Mouse (Mus musculus) T-helper 2 cell (primary cell): ENCODE measurements around the gene Arhgap40.

Experiments
- in situ Hi-C: fragments of 300-600 bp; cut with MboI, MseI; formaldehyde crosslinking; loops from one replicate; pipeline ENCODE4 v1.15.1; 2025; ENCODE audit warnings: high pct_unique_total_duplicates

Gene Arhgap40

DNA sequence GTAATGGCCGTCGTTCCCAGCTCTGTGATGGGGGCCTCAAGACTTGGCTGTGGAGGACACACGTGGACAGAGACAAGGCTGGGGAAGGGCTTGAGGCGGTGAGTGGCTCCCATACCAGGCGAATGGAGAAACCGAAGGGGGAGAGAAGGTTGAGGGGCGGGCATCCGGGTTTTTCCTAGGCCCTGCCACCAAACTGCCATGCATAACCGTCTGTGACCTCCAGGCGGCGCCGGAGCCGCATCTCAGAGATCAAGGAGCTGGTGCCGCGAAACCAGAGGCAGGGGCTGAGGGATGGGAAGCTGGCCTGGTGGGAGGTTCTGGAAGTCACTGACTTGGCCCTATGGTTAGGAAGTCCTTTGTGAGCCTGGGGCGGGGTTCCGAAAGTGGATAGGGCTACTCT, 34.2 kb downstream of the Arhgap40 start:
- in situ Hi-C loops = loop anchor here (25.0 kb wide), 1 partner anchor 316 kb away; no protein-coding TSS in a partner anchor

DNA sequence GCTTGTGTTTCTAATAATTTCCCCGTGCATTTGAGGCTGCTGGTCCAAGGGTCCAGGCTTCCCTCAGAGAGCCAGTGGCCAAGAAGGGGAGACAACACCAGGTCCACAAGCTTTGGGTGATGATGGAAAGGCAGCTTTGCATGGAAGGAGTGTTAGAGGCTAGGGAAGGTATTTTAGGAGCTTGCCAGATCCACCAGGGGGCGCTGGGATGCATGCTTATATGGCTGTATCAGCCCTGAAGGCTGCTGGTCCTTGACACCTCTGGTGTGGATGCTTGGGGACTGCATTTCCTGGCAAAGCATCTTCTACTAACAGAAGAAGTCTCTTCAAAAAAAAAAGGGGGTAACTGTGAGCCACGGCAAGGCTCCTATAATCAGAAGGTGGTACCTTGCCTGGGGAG, 37.5 kb downstream of the Arhgap40 start:
- in situ Hi-C loops = no loop called here

DNA sequence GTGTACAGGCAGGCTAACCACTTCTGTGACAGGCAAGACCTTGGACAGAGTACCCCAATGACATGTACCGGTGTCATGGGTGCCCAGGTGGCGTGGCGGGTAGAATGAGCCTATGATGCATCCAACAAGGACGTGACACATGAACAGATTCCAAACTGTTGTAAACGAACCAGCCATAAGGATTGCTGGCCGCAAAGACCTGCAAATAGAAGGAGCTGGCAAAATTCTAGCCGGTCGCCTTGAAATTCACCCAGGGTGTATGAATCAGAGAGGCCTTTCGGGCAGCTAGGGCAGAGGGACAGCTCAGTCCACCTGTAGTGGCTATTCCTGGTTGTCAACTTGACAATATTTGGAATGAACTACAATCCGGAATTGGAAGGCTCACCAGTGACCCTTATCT, 41.8 kb downstream of the Arhgap40 start:
- in situ Hi-C loops = no loop called here

DNA sequence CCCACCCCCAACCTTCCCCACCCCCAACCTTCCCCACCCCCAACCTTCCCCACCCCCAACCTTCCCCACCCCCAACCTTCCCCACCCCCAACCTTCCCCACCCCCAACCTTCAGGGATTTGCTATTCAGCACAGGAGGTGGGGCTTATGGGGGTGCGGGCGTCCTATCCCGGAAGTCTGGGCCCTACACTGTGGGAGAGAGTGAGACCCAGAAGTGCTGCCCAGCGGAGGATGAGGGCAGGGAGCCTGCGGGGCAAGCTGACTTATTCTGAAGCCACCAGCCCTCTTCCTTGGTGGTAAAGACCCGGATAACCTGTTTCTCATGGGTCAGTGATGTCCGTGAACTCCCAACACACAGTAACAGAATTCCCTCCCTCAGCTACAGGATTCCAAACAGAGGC, 42.7 kb downstream of the Arhgap40 start:
- in situ Hi-C loops = no loop called here

DNA sequence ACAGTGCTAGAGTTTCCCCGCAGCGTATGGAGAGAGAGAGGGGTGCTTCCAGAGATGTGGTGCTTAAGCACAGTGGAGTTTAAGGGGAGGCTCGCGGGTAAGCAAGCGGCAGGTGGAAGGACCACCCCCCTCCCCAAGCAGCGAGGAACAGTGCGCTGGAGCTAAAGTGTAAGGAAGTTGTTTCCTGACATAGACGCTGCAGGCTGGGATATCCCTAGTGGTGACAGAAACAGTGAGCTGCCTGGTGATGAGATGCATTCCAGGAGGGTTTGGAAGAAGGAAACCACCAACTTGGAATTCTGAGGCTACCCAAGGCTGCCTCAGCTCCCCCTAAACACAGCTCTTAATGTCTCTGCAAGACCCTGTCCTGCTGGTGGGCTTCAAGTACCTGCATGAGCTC, 43.2 kb downstream of the Arhgap40 start:
- in situ Hi-C loops = no loop called here

DNA sequence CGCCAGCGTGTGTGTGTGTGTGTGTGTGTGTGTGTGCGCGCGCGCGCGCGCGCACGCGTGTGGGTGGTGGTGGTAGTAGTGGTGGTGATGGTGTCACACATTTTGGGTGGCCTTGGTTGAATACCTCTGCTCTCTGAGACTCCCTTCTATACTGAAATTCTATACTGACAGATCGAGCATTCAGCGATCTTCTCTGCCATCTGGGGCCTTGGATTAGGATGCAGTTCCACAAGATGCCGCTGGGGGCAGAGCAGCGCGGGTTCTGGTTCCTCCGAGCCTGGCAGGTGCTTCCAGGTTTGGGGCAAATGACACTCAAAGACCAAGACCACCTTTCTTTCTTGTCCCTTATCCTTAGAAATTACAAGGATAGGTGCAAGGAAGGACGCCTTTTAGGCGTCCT, 43.6 kb downstream of the Arhgap40 start:
- in situ Hi-C loops = no loop called here

DNA sequence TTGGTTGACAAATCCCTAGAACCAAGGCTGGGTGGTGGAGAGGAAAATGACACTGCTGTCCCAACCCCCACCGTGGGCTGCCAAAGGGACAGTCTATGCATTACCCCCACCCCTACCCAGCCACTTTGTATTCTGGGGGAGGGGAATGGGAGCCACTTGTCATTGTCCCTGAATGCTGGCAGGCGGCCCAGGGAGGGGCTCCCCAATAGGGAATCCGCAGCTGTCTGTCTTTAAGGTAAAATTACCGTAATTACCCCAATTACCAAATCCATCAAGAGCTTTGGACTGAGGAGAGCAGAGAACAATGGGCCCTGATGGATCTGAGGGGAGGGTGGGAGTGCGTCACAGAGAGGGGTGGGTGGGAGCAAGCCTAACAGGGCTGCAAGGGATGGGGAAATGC, 44.2 kb downstream of the Arhgap40 start:
- in situ Hi-C loops = no loop called here

DNA sequence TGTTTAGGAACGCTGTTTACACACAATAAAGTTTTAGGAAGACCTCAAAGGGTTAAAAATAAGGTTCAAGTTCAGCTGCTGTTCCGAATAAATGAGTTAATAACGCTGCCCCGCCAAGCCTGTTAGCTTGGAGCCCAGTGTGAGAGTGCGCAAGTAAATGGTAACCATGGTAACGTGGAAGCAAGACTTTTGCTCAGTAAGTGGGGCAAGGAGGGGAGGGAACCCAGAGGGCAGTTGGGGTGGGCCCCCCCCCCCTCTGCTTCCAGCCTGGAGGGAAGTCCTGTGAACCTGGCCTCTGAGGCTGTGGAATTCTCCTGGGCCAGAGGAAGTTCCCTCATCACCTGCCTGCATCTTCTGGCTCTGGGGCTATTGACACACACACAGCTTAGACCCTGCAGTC, 47.3 kb downstream of the Arhgap40 start:
- in situ Hi-C loops = no loop called here

DNA sequence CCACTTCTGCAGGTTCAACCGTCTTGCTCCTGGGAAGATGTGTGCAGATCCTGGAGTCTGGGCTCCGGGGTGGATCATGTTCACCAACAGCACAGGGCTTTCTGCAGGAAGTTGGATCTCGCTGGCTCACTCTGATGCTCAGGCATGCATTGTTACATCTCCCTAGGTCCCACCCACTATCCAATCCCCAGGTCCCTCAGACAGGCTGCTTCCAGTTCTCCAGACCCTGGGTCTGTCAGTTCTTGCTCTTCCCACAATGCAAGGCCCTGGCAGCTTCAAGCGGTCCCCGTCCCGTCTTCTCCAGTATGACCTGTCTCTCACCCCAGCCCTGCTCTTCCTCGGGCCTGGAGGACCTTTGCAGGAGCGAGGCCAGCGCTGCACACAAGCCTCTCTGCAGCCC, 48.2 kb downstream of the Arhgap40 start:
- in situ Hi-C loops = no loop called here

DNA sequence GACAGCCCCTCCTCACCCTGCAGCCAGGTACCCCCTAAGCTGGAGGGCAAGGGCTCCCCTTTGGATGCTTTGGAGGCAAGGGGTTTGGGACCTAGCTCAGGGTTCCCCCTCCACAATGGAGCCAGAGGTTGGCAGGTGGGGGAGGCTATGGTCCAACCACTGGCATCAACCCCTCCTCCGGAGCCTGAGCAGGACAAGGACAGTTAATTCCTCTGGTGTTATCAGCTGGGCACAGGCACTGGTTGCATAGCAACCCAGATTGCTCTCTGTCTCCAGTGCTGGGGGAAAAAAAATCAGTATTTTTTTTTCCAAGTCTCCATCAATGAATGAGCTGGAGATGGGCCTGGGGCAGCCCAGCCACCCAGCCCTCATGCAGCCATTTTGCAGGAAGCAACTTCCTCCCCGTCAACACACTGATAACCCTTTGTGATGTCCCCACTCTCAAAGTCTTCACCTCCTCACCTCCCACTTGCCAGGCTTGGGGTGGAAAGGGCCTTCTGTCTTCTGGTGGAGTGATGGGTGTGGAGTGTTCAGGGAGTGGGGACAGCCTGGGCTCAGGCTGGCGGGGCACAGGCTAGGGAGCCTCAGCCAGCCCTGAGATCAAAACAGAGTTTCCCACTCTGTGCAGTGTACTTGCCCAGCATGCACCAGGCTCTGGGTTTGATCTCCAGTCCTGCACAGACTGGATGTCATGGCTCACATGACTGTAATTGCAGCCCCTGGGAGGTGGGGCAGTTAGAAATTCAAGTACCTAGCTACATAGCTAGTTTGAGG, 49.0 kb downstream of the Arhgap40 start:
- in situ Hi-C loops = no loop called here

DNA sequence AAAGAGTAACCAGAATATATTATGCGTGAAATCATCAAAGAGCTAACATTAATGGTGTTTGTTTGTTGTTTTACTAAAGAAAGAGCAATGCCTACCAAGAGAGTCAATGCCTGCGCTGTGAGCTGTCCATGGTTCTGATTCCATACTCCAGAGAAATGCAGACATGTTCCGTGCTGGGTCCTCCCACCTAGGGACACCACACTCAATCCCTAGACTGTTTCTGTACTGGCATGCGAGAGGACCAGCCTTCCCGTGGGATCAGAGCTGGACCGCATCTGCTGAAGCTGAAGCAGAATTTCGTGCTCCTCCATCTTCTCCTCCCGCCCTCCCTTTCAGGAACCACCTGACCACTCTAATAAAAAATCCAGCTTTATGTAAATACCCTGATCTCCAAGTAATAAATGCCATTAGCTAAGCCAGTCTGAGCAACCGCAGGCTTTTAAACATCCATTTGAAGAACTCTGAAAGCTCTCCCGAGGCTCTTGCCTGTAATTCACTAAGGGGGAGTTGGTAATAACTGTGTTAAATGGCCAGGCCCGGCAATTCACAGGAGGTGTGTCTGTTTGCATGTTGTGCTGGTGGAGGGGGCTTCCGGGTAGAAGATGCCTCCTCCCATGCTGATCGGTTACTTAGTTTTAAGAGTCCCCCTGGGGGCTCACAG, 58.0 kb downstream of the Arhgap40 start:
- in situ Hi-C loops = no loop called here

DNA sequence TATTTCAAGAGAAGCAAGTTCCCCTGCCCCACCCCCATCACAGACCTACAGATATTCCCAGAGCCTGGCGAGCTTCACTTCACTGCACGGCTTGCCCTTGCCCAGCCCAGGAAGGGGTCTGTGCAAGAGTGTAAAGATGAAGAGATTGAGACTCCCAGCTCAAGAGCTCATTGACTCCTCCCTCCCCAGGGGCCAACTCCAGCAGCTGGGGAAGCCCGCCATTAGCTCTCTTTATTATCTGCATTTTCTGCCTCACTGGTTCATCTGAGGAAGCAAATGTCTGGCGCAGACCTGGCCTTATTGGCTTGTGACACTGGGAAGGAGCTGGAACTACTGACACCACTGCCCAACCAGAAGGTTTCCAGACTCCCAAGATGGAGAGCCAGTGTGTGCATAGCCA, 67.4 kb downstream of the Arhgap40 start:
- in situ Hi-C loops = no loop called here

DNA sequence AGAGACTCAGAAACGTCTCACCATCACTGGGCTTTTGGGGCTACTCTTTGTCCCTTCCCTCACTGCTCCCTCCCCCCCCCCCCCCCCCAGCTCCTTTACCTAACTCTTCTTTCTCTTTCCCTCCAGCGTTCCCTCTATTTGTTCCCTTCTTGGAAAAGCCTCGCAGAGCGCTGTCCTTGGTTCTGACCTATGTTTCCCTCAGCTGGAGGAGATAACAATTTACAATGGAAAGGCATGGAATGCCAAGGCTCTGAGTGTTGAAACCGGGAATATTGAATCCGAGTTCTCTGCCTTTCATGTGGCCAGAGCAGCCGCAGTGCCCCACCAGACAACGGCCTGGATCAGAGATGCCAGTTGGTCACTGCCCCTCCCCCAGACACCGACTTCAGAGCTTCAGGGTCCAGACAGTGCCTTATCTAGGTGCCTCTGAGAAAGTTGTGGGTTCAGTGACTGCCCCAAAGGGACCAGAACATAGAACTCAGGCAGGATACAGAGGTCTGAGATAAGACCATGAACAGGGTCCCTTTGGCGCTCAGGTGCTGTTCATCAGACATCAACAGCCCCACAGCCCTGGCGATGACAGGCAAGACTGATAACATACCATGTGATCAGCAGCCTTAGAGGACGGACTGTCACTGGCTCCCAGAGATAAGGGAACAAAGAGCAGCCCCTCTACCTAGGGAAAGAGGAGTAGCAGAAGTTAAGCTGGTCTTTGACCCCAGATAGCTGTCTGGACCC, 72.2 kb downstream of the Arhgap40 start:
- in situ Hi-C loops = no loop called here

DNA sequence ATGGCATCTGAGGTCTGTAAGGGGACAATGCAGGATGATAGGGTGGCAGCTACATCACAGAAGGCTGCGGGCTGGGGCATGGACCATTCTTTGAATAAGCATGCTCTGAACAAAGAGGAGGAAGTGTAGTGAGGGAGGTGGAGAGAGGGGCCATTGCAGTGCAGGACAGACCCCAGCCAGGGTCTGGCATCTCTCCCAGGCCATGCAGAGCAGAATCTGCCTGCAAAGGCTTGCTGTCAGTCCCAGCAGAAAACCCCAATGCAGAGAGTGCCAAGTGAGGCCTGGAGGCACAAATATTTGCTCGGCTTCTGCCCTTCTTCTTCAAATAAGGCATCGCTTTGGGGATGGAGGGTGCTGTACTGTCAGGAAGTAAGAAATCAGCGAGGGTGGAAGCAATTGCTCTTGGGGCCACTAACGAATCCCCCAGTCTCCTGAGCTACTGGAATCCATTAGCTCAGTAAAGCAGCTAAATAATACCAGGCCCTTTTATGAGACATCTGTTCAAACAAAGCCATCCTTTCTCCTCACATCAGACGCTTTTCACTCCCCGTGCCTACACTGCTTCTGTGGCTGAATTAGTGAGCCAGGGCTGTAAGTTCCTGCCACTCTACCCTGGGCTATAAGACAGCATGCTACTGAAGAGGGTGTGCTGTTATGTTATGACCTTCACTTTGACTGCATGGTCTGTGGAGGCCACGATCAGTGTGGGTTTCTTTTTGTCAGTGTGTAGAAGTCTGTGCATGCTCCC, 76.1 kb downstream of the Arhgap40 start:
- in situ Hi-C loops = no loop called here

DNA sequence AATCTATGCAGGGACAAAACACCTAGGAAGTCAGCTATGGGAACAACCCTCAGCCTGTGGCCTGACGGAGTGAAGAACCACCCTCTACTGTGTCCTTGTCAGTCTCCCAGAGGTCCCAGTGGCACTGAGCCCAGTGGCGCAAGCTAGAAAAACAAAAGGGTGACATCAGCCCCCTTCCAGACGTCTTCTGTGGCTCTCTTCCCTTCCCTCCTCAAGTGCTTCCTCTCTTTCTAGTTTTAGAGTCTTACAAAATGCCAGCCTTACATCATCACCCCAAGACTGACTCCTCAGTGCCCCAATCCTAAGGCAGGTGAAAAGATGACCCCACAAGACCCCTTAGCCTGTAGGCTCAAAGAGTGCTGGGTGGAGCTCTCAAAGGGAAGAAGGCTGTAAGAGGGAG, 77.9 kb downstream of the Arhgap40 start:
- in situ Hi-C loops = no loop called here

DNA sequence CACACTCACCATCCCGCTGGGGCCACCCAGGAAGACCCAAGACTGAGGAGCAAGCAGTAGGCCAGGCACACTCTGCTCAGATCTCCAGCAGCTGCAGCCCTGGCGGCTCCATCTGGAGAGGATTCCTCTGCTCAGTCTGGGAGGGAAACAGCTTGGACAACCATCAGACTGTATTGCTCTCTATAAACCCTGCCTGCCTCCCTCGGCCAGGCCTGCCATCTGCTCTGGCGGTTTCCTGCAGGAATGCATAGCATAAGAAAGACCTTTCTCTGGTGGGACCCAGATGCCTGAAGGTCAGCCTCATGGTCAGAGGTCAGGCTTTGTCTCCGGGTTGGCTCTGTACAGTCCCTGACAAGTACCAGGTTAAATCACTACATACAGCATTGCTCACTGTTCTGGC, 78.7 kb downstream of the Arhgap40 start:
- in situ Hi-C loops = no loop called here

DNA sequence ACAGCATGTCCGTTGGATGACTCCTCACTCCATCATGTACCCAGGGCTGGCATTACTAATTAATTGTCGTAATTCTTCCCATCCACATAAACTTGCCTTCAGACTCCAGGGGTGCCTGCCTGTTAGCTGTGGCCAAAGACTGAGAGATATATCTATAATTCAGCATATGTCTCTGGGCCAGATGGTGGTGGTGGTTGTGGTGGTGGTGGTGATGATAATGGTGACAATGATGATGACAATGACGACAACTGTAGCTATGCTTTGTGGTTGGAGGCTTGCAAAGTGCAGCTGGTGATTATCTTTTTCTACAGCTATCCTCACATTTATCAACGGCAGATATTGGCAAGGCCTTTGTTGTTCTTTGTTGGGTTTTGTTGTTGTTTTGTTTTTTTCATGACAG, 80.8 kb downstream of the Arhgap40 start:
- in situ Hi-C loops = no loop called here

DNA sequence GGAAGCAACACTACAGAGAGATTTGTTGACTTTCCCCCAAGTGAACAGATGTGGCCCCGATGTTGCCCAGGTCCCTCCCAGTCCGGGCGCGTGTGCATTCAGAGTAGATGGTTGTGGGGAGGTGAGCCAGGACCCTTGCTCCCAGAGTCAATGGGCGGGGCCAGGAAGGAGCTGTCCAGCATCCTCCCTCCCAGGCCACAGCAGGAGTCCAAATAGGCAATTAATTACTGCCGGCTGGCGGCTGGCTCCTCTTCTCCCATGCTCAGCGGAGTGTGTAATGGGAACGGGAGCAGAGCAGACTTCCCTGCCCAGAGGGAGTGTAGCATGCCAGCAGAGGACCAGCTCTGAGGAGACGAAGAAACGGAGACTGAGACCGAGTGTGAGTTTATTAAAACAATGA, 82.5 kb downstream of the Arhgap40 start:
- in situ Hi-C loops = no loop called here

DNA sequence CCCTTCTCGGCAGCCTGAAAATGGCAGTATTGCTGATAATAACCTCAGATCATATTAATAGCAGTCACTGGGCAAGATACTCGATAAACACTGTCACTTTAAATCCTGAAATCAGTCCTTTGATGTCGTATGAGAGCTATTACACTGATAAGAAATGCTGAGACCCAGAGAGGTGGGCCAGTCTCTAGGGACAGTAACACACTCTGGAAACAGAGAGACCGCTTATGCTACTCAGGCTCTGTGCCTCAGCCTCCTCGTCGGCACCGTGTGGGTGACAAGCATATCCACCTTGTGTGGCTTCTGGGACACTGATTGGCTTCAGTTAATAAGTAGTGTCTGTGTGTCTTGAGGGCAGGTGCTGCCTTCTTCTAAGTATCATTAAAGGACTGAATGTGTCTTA, 83.0 kb downstream of the Arhgap40 start:
- in situ Hi-C loops = no loop called here

DNA sequence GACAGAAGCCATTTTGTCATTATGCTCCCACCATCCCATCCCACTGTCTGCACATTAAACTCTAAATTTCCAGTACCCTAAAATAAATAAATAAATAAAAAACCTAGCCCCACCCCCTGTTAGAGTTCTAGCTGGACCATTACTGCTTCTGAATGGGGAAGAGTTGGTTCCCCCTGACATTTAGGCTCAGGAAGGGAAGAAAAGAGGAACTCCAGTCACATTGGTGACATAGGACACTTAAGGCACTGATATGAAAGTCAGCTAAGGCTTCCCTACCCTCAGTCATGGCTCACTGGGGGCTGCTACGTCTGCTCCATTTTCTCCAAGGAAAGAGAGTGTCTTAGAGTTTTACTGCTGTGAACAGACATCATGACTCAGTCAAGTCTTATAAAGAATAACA, 84.2 kb downstream of the Arhgap40 start:
- in situ Hi-C loops = no loop called here
